Mouse (Mus musculus) adipocyte (in vitro differentiated cells): ENCODE measurements around the gene Ptpn14.

Experiments used
- DNase-seq: peaks from one replicate; pipeline ENCODE4 v3.0.0-alpha.2; 2016; ENCODE audit warnings: low spot score

Ptpn14 gene

GRCm38 (mm10) chr1:189867034-189867433, 139.0 kb downstream of the Ptpn14 start:
- DNase-seq, result no peak

- no peak for DNase-seq
These were observed 139.4 kb downstream of the Ptpn14 start for GRCm38 (mm10) chr1:189867497-189867896.

GRCm38 (mm10) chr1:189868036-189868435, 140.0 kb downstream of the Ptpn14 start:
- DNase-seq, result no peak

DNA sequence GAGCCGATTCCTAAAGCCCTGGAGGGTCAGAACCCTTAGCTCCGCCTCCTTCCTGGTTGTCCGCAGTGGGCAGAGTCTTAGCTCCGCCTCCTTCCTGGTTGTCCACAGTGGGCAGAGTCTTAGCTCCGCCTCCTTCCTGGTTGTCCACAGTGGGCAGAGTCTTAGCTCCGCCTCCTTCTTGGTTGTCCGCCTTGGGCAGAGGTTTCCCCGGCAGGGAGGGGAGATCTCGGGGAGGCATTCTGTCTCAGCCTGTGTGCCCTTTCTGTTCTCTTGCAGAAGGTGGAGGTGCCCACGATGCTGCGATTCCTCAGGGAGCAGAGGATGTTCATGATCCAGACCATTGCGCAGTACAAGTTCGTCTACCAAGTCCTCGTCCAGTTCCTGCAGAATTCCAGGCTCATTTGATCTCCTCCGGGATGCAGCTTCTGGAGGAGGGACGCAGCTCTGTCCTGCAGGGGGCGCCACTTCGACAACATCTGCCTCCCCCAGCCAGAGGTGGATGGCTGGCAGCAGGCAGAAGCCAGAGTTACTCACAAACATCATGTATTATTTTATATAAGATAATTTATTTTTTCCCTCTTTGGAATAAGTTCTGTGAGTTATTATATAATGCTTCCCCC, 141.7 kb downstream of the Ptpn14 start:
- peak; percentile 16 for DNase-seq

- no peak for DNase-seq
These were observed 142.5 kb downstream of the Ptpn14 start for GRCm38 (mm10) chr1:189870539-189870938.

DNA sequence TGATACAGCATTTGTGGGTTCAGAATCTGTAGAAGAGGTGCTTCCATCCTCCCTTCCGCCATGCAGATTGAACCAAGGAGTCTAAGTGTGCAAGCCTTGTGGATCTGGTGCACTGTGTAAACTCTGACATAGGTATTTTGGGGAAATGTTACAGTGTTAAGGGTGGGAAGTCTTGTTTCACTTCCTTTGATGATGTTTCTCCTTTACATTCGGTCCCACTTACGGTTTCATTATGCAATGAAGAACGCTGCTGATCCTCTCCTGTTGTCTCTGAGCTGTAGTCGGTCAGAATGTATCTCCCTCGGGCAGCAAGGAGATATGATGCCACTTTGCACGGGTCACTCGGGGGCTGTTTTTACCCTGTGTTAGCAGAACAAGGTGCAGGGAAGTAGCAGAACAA, 143.6 kb downstream of the Ptpn14 start:
- DNase-seq, result no peak

DNA sequence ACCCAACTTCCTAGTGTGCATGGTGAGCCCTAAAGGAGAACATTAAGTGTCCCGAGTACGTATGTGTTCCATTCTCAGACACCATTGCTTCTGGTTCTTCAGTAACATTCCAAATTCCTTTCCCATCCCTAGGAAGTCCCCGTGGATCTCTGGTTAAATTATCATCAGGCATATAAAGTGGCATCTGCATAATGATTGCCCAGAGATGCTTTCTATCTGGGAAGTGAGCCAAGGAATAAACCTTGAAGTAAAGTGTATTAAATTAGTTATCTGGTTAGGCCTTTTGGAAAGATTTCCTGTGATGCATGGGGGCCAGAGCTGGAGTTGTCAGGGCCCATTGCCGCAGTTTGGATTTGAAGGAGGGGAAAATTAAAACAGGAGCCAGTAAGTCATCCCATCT, 144.0 kb downstream of the Ptpn14 start:
- DNase-seq, result no peak

DNA sequence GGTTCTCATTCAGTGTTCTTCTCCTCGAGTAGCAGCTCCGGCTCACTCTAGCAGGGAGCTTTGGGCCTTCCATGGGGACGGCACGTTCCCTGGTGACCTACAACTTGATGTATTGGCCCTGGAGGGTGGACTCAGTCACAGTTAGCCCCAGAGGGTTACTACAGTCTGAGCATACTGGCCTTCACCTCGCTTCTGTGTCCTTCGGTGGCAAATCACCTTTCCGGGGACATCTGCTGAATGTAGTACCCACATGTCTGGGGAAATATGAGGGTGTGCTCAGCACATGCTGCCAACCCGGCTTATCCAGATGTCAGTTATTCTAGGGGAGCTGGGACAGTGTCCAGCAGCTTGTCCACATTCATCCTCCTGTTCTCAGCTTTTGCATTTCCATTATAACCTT, 145.5 kb downstream of the Ptpn14 start:
- DNase-seq, result no peak

- DNase-seq, result peak; percentile 27
These were observed 147.4 kb downstream of the Ptpn14 start for GRCm38 (mm10) chr1:189875439-189875861.

- DNase-seq, result no peak
These were observed 148.1 kb downstream of the Ptpn14 start for GRCm38 (mm10) chr1:189876162-189876561.

DNA sequence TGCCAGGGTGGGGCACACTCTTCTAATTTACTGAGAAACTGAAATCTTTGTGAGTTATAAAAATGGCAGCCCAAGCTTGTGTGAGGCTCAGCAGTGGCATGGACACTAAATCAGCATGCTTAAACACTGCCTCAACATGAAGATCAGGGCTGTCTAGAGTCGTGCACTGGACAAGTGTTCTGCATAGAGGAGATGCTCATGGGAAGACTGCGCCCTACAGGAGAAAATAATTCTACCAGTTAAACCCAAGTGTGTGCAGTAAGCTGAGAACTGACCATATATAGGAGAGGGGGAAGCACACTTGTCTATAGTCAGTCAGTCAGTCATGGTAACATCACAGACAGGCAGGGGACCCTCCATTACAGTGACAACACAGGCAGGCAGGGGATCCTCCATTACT, 151.1 kb downstream of the Ptpn14 start:
- DNase-seq, result no peak

DNA sequence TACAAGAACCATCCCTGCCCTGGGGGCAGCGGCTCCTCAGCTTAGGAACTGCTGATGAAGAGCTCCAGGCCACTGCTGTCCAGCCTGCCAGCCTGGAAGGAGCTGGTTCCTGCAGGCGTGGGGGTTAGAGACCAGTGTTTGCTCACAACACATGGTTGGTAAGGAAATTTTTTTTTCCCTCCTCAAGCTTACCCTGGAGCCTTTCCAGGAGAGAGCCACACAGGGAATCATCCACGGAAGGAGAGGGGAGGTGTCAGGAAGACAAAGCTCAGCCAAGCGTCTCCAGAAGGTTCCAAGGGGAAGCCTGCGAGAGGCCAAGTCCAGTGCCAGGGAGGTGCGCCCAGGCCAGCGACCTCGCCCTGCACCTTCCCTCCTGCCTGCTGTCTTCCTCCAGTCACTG, 151.9 kb downstream of the Ptpn14 start:
- DNase-seq, result peak; percentile 17

GRCm38 (mm10) chr1:189880745-189881144, 152.7 kb downstream of the Ptpn14 start:
- DNase-seq, result no peak

GRCm38 (mm10) chr1:189882886-189883285, 154.8 kb downstream of the Ptpn14 start:
- peak; percentile 39 for DNase-seq

DNA sequence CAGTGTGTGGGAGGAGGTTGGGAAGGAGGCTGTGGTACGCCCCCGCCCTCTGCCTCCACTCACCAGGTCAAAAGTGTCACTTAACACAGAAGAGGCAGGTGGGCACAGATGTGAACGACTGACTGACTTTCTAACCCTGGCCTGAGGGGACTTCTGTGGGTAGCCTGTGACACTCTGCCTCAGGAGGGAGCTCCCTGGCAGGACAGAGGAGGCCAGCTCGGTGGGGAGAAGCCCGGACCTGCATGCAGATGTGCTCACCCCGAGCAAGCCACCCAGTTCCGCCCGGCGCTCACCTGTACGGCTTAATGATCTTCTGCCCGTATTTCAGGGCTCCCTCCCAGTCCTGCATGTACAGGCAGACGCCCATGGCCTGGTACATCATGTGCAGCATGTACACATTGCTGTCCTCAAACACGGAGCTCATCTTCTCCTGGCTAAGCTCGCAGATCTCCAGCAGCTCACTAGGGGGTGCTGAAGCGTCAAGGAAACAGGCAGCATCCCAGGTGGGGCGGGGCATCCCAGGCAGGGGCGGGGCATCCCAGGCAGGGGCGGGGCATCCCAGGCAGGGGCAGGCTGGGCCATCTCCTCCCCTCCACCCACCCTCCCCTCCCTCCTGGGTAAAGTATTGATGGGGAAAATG, 155.6 kb downstream of the Ptpn14 start:
- DNase-seq, result peak; percentile 25

DNA sequence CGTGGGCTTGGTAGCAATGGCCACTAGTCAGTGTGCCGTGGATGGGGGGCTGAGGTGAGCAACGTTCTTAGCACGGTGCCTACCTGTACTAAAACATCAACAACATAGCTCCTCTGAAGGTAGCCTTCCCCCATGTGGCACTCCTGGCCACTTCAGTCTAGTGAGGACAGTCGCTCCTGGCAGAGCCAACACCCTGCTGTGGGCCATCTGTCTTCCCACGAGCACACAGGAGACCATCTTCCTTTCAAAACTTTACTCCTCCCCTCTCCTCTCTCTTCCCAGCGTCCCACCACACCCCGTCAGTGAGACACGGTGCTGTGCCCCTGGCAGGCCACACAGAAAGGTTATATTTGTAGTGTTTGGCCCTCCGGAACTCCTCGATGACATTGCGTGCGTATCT, 156.9 kb downstream of the Ptpn14 start:
- no peak for DNase-seq

DNA sequence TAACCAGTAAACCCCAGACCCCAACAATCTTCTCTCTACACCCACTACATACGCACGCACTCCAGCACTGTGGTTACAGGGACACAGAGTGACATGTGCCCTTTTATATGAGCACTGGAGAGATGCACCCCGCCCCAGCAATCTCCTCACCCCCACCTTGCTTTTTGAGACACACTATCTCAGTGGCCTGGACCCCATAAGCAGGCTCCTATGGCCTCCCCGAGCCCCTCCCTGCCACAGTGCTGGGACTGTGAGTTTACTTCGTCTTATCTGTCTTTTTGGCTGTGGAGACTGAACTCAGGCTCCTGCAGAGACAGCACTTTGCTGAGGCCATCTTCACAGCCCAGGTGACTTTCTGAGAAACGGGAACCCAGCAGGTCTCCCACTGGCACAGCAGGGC, 157.9 kb downstream of the Ptpn14 start:
- DNase-seq, result no peak

DNA sequence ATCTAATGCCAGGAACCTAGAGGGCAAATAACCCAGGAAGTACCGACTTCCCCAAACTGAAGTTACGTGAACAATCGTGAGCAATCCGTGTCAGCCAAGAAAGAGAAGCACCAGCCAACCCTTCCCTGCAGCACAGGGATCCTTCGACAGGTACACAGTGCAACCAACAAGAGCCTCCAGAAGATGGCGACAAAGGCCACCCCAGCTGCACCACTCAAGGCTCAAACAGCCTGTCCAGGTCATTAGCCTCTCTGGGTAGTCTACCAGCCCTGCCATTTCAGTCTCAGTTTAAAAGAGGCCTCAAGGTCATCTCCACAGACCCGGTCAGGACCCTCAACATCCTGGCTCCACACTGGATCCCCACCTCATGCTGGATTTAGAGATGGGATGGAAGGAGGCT, 159.4 kb downstream of the Ptpn14 start:
- peak; percentile 77 for DNase-seq

GRCm38 (mm10) chr1:189888749-189889148, 160.7 kb downstream of the Ptpn14 start:
- no peak for DNase-seq

GRCm38 (mm10) chr1:189894191-189894590, 166.1 kb downstream of the Ptpn14 start:
- DNase-seq, result no peak

DNA sequence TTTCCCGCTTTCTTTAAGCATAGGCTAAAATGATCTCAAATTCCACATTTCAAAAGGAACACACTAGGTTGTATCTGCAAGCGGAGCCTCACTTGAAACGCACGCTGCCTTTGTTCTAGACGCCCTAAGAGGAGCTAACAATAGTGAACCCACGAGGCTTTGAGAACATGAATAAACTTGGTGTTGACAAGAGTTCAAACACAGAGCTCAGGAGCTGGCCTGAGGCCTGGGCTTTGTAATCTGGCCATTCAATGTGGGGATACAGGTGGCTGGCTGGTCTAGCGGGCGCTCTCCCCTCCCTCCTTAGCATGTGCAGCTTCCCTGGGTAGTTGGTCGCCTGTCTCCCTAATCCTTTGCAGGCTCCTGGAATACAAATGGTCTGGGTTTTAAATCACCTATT, 169.8 kb downstream of the Ptpn14 start:
- DNase-seq, result no peak

- DNase-seq, result no peak
These were observed 170.6 kb downstream of the Ptpn14 start for GRCm38 (mm10) chr1:189898708-189899107.

DNA sequence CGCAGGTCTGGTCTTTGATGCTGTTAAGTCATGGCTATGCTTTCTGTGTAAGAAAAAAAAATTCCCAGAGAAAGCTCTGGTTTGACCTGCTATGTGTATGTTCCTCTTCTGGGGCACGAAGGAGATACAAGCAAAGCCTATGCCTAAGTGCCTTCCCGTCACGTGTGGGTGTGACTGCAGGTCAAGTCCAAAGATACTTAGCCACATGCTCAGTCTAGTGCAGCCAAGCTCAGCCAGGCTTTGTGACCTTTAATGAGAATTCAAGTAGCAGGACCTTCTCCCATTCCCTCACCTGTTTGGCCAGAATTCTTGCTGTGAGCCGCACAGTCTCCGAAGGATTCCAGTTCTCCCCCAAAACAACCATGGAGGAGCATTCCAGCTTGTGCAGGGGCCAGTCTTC, 171.5 kb downstream of the Ptpn14 start:
- DNase-seq, result no peak

- no peak for DNase-seq
These were observed 174.3 kb downstream of the Ptpn14 start for GRCm38 (mm10) chr1:189902413-189902812.
